Mouse (Mus musculus): Measurements from ENCODE around the gene Lurap1.

DNA sequence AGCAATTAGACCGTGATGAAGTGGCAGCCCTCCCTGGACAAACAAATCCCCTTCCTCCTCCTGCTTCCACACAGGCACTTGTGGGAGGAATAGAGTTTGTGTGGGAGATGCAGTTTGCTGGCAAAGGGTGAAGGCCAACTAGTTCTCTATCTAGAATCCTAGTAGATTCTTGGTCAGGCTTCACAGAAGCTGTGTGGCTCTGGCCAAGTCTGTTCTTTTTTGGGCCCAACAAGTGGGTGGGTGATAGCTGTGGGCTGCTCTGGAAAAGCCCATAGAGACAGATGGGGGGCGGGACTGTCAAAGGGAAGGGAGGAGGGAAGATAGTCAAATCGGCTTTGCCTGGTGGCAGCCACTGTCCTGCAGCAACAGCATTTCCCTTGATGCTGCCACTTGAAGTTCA is 9.6 kb upstream of the Lurap1 start:
- no peak for TF ChIP-seq EP300 (IDR thresholded peaks at IDR 0.05; ENCODE audit: low read depth)
- no peak for TF ChIP-seq CTCF (IDR thresholded peaks at IDR 0.05; ENCODE audit: low read depth)
